Mouse (Mus musculus): ENCODE measurements at regions not wholly inside any gene's neighbourhood (a gene's known extent, or its start where the extent isn't known, plus 50 kb on each side); places are given as distances from the start of the nearest gene placed in this dataset.

GRCm38 (mm10) chr14:67181586-67181985, 1172.6 kb upstream of the Gulo start:
- DNase-seq, result no peak
- H3K27ac ChIP-seq (ENCODE audit: insufficient read depth, low read depth, low read length), result no peak overlapping the region
- H3K4me3 ChIP-seq (ENCODE audit: insufficient read depth, low read depth, low read length), result no peak overlapping the region
- H3K27me3 ChIP-seq (replicated peaks; ENCODE audit: control insufficient read depth, insufficient read depth, low read length), result no peaks in the 10 kb centered on the region
- H3K36me3 ChIP-seq (ENCODE audit: control insufficient read depth, insufficient read depth, low read length), result no peaks in the 10 kb centered on the region
- H3K4me1 ChIP-seq (ENCODE audit: control insufficient read depth, insufficient read depth, low read length), result no peaks in the 10 kb centered on the region
- WGBS, result 59% methylated on average over 3 of the region's 3 CpGs
- TF ChIP-seq CTCF (conservative IDR thresholded peaks at IDR 0.05; ENCODE audit: insufficient read depth, insufficient read length, low read depth, low read length) (no peak), POLR2A (IDR thresholded peaks at IDR 0.05; ENCODE audit: low read depth, low read length) (no peak)

GRCm38 (mm10) chr14:67179549-67179948, 1170.5 kb upstream of the Gulo start:
- Histone ChIP-seq H3K4me1 (ENCODE audit: control insufficient read depth, insufficient read depth, low read length) (no peaks in the 10 kb centered on the region), H3K36me3 (ENCODE audit: control insufficient read depth, insufficient read depth, low read length) (no peaks in the 10 kb centered on the region), H3K4me3 (ENCODE audit: insufficient read depth, low read depth, low read length) (no peak overlapping the region), H3K27ac (ENCODE audit: insufficient read depth, low read depth, low read length) (no peak overlapping the region), H3K27me3 (replicated peaks; ENCODE audit: control insufficient read depth, insufficient read depth, low read length) (no peaks in the 10 kb centered on the region)
- TF ChIP-seq POLR2A (IDR thresholded peaks at IDR 0.05; ENCODE audit: low read depth, low read length) (no peak), CTCF (conservative IDR thresholded peaks at IDR 0.05; ENCODE audit: insufficient read depth, insufficient read length, low read depth, low read length) (no peak)
- no peak for DNase-seq

- TF ChIP-seq POLR2A (IDR thresholded peaks at IDR 0.05; ENCODE audit: low read depth, low read length), result no peak
- H3K4me3 ChIP-seq (ENCODE audit: insufficient read depth, low read depth, low read length), result no peak overlapping the region
- DNase-seq, result no peak
- no peaks in the 10 kb centered on the region for H3K4me1 ChIP-seq (ENCODE audit: control insufficient read depth, insufficient read depth, low read length)
- no peaks in the 10 kb centered on the region for H3K27me3 ChIP-seq (replicated peaks; ENCODE audit: control insufficient read depth, insufficient read depth, low read length)
- WGBS, result 47% methylated on average over 9 of the region's 9 CpGs
- H3K36me3 ChIP-seq (ENCODE audit: control insufficient read depth, insufficient read depth, low read length), result no peaks in the 10 kb centered on the region
- H3K27ac ChIP-seq (ENCODE audit: insufficient read depth, low read depth, low read length), result no peak overlapping the region
Observed at GRCm38 (mm10) chr14:67178329-67179039, 1169.5 kb upstream of the Gulo start.

GRCm38 (mm10) chr14:67176672-67177071, 1167.7 kb upstream of the Gulo start:
- no peak for DNase-seq
- TF ChIP-seq CTCF (conservative IDR thresholded peaks at IDR 0.05; ENCODE audit: insufficient read depth, insufficient read length, low read depth, low read length), result no peak
- no peak for TF ChIP-seq POLR2A (IDR thresholded peaks at IDR 0.05; ENCODE audit: low read depth, low read length)
- no peaks in the 10 kb centered on the region for H3K27me3 ChIP-seq (replicated peaks; ENCODE audit: control insufficient read depth, insufficient read depth, low read length)
- WGBS, result 83% methylated on average over 6 of the region's 6 CpGs
- no peaks in the 10 kb centered on the region for H3K4me1 ChIP-seq (ENCODE audit: control insufficient read depth, insufficient read depth, low read length)
- no peaks in the 10 kb centered on the region for H3K36me3 ChIP-seq (ENCODE audit: control insufficient read depth, insufficient read depth, low read length)
- H3K4me3 ChIP-seq (ENCODE audit: insufficient read depth, low read depth, low read length), result no peak overlapping the region
- H3K27ac ChIP-seq (ENCODE audit: insufficient read depth, low read depth, low read length), result no peak overlapping the region

DNA sequence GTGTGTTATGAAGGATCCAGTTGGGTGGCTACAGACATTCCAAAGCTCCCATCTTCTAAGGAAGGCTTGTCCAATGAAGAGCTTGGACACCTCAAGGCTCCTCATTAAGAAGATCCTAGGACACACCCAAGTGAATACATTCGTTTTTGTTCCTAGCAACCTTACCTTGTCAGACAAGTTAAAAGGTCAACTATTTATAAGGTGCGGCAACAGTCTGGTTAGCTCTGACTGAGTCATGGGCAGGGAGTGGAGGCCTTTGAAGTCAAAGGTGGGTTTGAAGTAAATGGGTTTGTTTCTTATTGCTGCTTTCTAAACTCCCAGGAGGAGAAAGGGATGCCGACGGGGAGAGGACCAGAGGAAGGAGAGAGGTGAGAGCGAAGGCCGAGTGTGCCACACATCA, 1167.1 kb upstream of the Gulo start:
- no peak for TF ChIP-seq CTCF (conservative IDR thresholded peaks at IDR 0.05; ENCODE audit: insufficient read depth, insufficient read length, low read depth, low read length)
- no peak for TF ChIP-seq POLR2A (IDR thresholded peaks at IDR 0.05; ENCODE audit: low read depth, low read length)
- H3K27ac ChIP-seq (ENCODE audit: insufficient read depth, low read depth, low read length), result no peak overlapping the region
- 70% methylated on average over 6 of the region's 6 CpGs for WGBS

DNA sequence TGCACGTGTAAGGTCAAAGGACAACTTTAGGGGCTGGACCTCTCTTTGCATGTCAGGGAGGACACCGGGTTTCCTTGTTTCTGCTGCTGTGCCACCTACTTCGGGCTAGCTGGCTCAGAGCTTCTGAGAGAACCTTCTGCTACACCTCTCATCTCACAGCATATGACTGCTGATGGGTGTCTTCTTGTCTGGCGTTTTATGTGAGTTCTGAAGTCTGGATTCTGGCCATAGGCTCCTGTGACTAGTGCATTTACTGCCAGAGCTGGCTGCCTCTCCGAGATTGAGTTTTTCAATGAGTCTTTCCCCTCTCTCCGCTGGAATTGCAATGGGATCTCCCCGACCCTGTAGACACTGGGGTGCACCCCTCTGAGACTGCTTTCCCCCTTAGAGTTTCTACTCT, 1165.9 kb upstream of the Gulo start:
- Histone ChIP-seq H3K4me1 (ENCODE audit: control insufficient read depth, insufficient read depth, low read length) (no peaks in the 10 kb centered on the region), H3K36me3 (ENCODE audit: control insufficient read depth, insufficient read depth, low read length) (no peaks in the 10 kb centered on the region), H3K4me3 (ENCODE audit: insufficient read depth, low read depth, low read length) (no peak overlapping the region), H3K27me3 (replicated peaks; ENCODE audit: control insufficient read depth, insufficient read depth, low read length) (no peaks in the 10 kb centered on the region), H3K27ac (ENCODE audit: insufficient read depth, low read depth, low read length) (no peak overlapping the region)
- WGBS, result 79% methylated on average over 7 of the region's 7 CpGs
- DNase-seq, result no peak
- TF ChIP-seq POLR2A (IDR thresholded peaks at IDR 0.05; ENCODE audit: low read depth, low read length) (no peak), CTCF (conservative IDR thresholded peaks at IDR 0.05; ENCODE audit: insufficient read depth, insufficient read length, low read depth, low read length) (no peak)

More for the DNA sequence above, 1167.1 kb upstream of the Gulo start:
- Histone ChIP-seq H3K27me3 (replicated peaks; ENCODE audit: control insufficient read depth, insufficient read depth, low read length) (no peaks in the 10 kb centered on the region), H3K4me1 (ENCODE audit: control insufficient read depth, insufficient read depth, low read length) (no peaks in the 10 kb centered on the region), H3K4me3 (ENCODE audit: insufficient read depth, low read depth, low read length) (no peak overlapping the region), H3K36me3 (ENCODE audit: control insufficient read depth, insufficient read depth, low read length) (no peaks in the 10 kb centered on the region)
- DNase-seq, result no peak

- Histone ChIP-seq H3K27me3 (replicated peaks; ENCODE audit: control insufficient read depth, insufficient read depth, low read length) (no peaks in the 10 kb centered on the region), H3K36me3 (ENCODE audit: control insufficient read depth, insufficient read depth, low read length) (no peaks in the 10 kb centered on the region), H3K4me3 (ENCODE audit: insufficient read depth, low read depth, low read length) (no peak overlapping the region), H3K4me1 (ENCODE audit: control insufficient read depth, insufficient read depth, low read length) (no peaks in the 10 kb centered on the region), H3K27ac (ENCODE audit: insufficient read depth, low read depth, low read length) (no peak overlapping the region)
- TF ChIP-seq POLR2A (IDR thresholded peaks at IDR 0.05; ENCODE audit: low read depth, low read length), result no peak
- TF ChIP-seq CTCF (conservative IDR thresholded peaks at IDR 0.05; ENCODE audit: insufficient read depth, insufficient read length, low read depth, low read length), result no peak
- no peak for DNase-seq
- WGBS, result 83% methylated on average over 6 of the region's 6 CpGs
Observed at GRCm38 (mm10) chr14:67170801-67171200, 1161.8 kb upstream of the Gulo start.
